Mouse (Mus musculus) lung, postnatal 0 days (tissue): ENCODE results near the gene Ciart. TPM values are rescaled to one million over a fixed set of nuclear protein-coding genes. Genes with fewer than 3 reads are reported as not detected.

Source experiments
- ATAC-seq: fragments of 200-750 bp; cut with Nextera tagmentation; 2 replicates; pipeline ENCODE4 v1.8.0; 2017; ENCODE audit warnings: moderate library complexity
- DNase-seq: peaks from one replicate; pipeline ENCODE4 v3.0.0-alpha.2; 2016; ENCODE audit warnings: low spot score
- H3K27ac ChIP-seq: fragments of 300-500 bp; sonication (generic); 2 replicates; pipeline ENCODE4 v1.5.1; 2014; ENCODE audit warnings: antibody characterized with exemption, mild to moderate bottlenecking, low read length, mixed read lengths
- H3K27me3 ChIP-seq: fragments of 300-500 bp; sonication (generic); replicated peaks from 2 replicates; pipeline ENCODE4 v1.6.1; 2014; ENCODE audit warnings: low read length, mixed read lengths; ENCODE audit not compliant: insufficient read depth
- H3K36me3 ChIP-seq: fragments of 300-500 bp; sonication (generic); 2 replicates; pipeline ENCODE4 v1.6.1; 2014; ENCODE audit warnings: low read length, mixed read lengths; ENCODE audit not compliant: insufficient read depth
- H3K4me1 ChIP-seq: fragments of 300-500 bp; sonication (generic); 2 replicates; pipeline ENCODE4 v1.6.1; 2014; ENCODE audit warnings: antibody characterized with exemption, low read depth, low read length, mixed read lengths; ENCODE audit not compliant: insufficient read depth
- H3K4me2 ChIP-seq: fragments of 300-500 bp; sonication (generic); replicated peaks from 2 replicates; pipeline ENCODE4 v1.6.1; 2014; ENCODE audit warnings: low read depth, mild to moderate bottlenecking, low read length, moderate library complexity, mixed read lengths
- H3K4me3 ChIP-seq: fragments of 300-500 bp; sonication (generic); 2 replicates; pipeline ENCODE4 v1.5.1; 2014; ENCODE audit warnings: low read depth, low read length
- H3K9ac ChIP-seq: fragments of 300-500 bp; sonication (generic); replicated peaks from 2 replicates; pipeline ENCODE4 v1.6.1; 2014; ENCODE audit warnings: low read depth, mild to moderate bottlenecking
- H3K9me3 ChIP-seq: fragments of 300-500 bp; sonication (generic); 2 replicates; pipeline ENCODE4 v1.6.1; 2016; ENCODE audit warnings: low read length, mixed read lengths
- CTCF ChIP-seq: IDR thresholded peaks from 2 replicates; pipeline ENCODE4 v1.5.1; 2016; ENCODE audit warnings: antibody characterized with exemption, mild to moderate bottlenecking
- EP300 ChIP-seq: IDR thresholded peaks from 2 replicates; pipeline ENCODE4 v1.6.1; 2016; ENCODE audit warnings: antibody characterized with exemption, mild to moderate bottlenecking, control low read depth
- WGBS: fragments of 180-500 bp; shearing (Covaris S2); extraction: QIAGEN DNeasy Blood & Tissue Kit; methylation state at CpG from one replicate; pipeline ENCODE4 v1.1.7; 2014; 5-methylcytosine and 5-hydroxymethylcytosine counted together
- polyA plus RNA-seq: library from polyadenylated mRNA; unstranded; fragments of >200 nt; fragmentation: Nextera tagmentation; extraction: Ambion mirVana; gene quantifications from 2 replicates; pipeline ENCODE4 v1.2.1, GENCODE M21; 2015

Ciart gene
- polyA plus RNA-seq, 1 experiment from 2014 or later: 3.1 TPM

GRCm38 (mm10) chr3:95907613-95908012 is 25.6 kb upstream of the Ciart start:
- TF ChIP-seq EP300 (no peak), CTCF (no peak)
- Histone ChIP-seq H3K9ac (no peak overlapping the region), H3K4me1 (peaks cover 11% of the 10 kb centered on the region), H3K27me3 (0 out of 2 replicates have a peak, but pooled peaks cover 4% of the 10 kb centered on the region), H3K9me3 (no peaks in the 10 kb centered on the region), H3K27ac (no peak overlapping the region), H3K36me3 (no peaks in the 10 kb centered on the region), H3K4me3 (no peak overlapping the region), H3K4me2 (no peak overlapping the region)
- no peak for DNase-seq
- no peak for ATAC-seq
- WGBS: 42% methylated on average over 4 of the region's 4 CpGs

- peaks cover 11% of the 10 kb centered on the region for H3K4me1 ChIP-seq
- ATAC-seq: no peak
- WGBS: under 1% methylated on average over 12 of the region's 12 CpGs
- TF ChIP-seq CTCF: peak; percentile 93
- TF ChIP-seq EP300: no peak
- no peaks in the 10 kb centered on the region for H3K9me3 ChIP-seq
- H3K36me3 ChIP-seq: no peaks in the 10 kb centered on the region
- DNase-seq: peak; percentile 70
- H3K9ac ChIP-seq: no peak overlapping the region
- 0 out of 2 replicates have a peak, but pooled peaks cover 4% of the 10 kb centered on the region for H3K27me3 ChIP-seq
- peak overlapping the region; percentile 30 for H3K4me3 ChIP-seq
- H3K27ac ChIP-seq: no peak overlapping the region
- peak overlapping the region; percentile 61 for H3K4me2 ChIP-seq
Observed at GRCm38 (mm10) chr3:95906860-95907259, 24.8 kb upstream of the Ciart start.

- peak; percentile 45; the same call in 1 of the 2 replicates for ATAC-seq
- peak; percentile 74 for TF ChIP-seq CTCF
- no peak for TF ChIP-seq EP300
- H3K9me3 ChIP-seq: no peaks in the 10 kb centered on the region
- 0 out of 2 replicates have a peak, but pooled peaks cover 4% of the 10 kb centered on the region for H3K27me3 ChIP-seq
- under 1% methylated on average over 12 of the region's 12 CpGs for WGBS
- peak; percentile 81 for DNase-seq
- H3K4me2 ChIP-seq: peak overlapping the region; percentile 61
- H3K9ac ChIP-seq: no peak overlapping the region
- no peaks in the 10 kb centered on the region for H3K36me3 ChIP-seq
- peak overlapping the region; percentile 30; the same call in 1 of the 2 replicates for H3K4me3 ChIP-seq
- peaks cover 11% of the 10 kb centered on the region for H3K4me1 ChIP-seq
- H3K27ac ChIP-seq: no peak overlapping the region
Observed at GRCm38 (mm10) chr3:95905940-95906492, 24.0 kb upstream of the Ciart start.

GRCm38 (mm10) chr3:95905146-95905939 is 23.3 kb upstream of the Ciart start:
- WGBS: under 1% methylated on average over 18 of the region's 18 CpGs
- Histone ChIP-seq H3K9ac (no peak overlapping the region), H3K4me2 (peak overlapping the region; percentile 61), H3K4me3 (peak overlapping the region; percentile 19; the same call in 1 of the 2 replicates), H3K27me3 (0 out of 2 replicates have a peak, but pooled peaks cover 4% of the 10 kb centered on the region), H3K36me3 (no peaks in the 10 kb centered on the region), H3K27ac (no peak overlapping the region), H3K4me1 (peaks cover 11% of the 10 kb centered on the region), H3K9me3 (no peaks in the 10 kb centered on the region)
- TF ChIP-seq CTCF (no peak), EP300 (no peak)
- ATAC-seq (peak; percentile 68), DNase-seq (peak; percentile 40)

- H3K4me1 ChIP-seq: peaks cover 11% of the 10 kb centered on the region
- DNase-seq (no peak), ATAC-seq (peak; percentile 47)
- no peaks in the 10 kb centered on the region for H3K9me3 ChIP-seq
- peak within 1 kb of the TSS; percentile 61 for H3K4me2 ChIP-seq
- no peaks in the 10 kb centered on the region for H3K36me3 ChIP-seq
- TF ChIP-seq EP300 (no peak), CTCF (no peak)
- peak within 1 kb of the TSS; percentile 23 for H3K4me3 ChIP-seq
- 0 out of 2 replicates have a peak, but pooled peaks cover 4% of the 10 kb centered on the region for H3K27me3 ChIP-seq
- H3K27ac ChIP-seq: peak within 1 kb of the TSS; percentile 59
- WGBS: 4% methylated on average over 15 of the region's 15 CpGs
- peak within 1 kb of the TSS; percentile 16; the same call in 1 of the 2 replicates for H3K9ac ChIP-seq
Observed at GRCm38 (mm10) chr3:95904568-95904967, 22.5 kb upstream of the Ciart start, which contains the start of gene Car14. Gene Car14, minus strand, starts transcription at chr3:95904691.
